Mouse (Mus musculus) cerebellum, adult 18-20 months (tissue): ENCODE data around the gene Cstad.

Experiments
- DNase-seq, 2 experiments: peaks; one replicate each; pipeline ENCODE4 v3.0.0; 2021

The Cstad gene

DNA sequence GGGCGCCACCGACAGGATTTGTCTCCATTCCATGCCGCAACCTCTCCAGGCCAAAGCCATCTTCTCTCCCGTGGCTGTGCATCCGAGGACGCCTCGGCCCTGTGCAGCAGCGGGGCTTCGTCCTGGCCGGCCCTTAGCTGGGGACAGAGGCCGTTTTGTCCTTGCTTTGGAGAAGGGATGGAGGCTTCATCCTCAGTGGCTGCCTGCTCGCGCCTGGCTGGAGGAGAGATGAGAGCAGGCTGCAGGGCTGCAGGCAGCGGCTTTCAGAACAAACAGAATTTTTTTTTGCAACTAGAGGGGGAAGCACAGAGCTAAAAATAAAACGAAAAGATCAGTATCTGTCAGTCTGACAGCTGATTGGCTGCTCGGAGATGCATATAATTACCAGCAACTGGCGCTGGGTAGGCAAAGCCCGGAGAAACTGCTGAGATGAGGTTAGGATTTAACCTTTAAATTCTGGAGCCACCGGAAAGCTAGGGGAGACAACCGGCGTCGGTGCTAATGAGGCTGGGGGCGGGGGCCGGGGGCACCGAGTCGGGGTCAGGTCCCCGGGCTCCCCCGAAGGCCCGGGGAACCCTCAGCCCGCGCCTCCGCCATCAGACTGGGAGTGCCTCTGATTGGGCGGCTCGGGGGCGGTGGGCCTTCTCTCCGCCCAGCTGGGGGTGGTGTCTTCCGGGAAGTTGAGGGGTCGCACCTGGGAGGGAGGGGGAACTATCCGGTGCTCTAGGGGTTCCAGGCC, at the start of gene Cstad:
TSS of gene Cstad (plus strand) at position 400 of the 739 bp plus-strand sequence.
- DNase-seq, result peak; percentile 78 to 81

DNA sequence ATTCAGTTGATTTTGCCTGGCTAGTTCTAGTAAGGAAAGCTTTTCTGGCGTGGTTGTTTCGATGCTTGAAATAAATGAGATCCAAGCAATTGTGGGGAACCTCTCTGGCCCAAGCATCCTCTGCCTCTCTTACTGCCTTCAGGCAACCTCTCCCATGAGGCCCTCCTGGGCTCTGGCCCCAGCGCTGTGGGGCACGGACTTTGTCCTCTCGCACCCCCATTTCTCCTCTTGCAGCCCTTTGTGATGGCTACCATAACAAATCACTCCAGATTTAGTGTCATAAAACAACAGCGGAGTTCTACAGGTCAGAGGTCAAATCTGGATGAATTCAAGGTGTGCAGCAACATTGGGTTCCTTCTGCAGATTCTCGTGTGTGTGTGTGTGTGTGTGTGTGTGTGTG, 49.1 kb upstream of the Cstad start:
- DNase-seq, result no peak

DNA sequence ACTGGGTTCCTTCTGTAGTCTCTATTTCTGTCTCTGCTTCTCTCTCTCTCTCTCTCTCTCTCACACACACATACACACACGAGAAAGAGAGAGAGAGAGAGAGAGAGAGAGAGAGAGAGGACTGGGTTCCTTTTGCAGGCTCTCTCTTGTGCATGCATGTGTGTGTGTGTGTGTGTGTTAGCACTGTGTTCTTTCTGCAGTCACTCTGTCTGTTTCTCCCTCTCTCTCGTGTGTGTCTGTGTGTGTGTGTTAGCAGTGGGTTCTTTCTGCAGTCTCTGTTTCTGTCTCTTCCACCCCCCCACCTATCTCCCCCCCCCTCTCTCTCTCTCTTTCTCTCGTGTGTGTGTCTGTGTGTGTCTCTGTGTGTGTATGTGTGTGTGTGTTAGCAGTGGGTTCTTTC, 48.6 kb upstream of the Cstad start:
- DNase-seq, result no peak

- DNase-seq, result no peak
Measured at GRCm38 (mm10) chr2:30547455-30548217, 47.2 kb upstream of the Cstad start.

- no peak for DNase-seq
Measured at GRCm38 (mm10) chr2:30551579-30551978, 43.3 kb upstream of the Cstad start.

DNA sequence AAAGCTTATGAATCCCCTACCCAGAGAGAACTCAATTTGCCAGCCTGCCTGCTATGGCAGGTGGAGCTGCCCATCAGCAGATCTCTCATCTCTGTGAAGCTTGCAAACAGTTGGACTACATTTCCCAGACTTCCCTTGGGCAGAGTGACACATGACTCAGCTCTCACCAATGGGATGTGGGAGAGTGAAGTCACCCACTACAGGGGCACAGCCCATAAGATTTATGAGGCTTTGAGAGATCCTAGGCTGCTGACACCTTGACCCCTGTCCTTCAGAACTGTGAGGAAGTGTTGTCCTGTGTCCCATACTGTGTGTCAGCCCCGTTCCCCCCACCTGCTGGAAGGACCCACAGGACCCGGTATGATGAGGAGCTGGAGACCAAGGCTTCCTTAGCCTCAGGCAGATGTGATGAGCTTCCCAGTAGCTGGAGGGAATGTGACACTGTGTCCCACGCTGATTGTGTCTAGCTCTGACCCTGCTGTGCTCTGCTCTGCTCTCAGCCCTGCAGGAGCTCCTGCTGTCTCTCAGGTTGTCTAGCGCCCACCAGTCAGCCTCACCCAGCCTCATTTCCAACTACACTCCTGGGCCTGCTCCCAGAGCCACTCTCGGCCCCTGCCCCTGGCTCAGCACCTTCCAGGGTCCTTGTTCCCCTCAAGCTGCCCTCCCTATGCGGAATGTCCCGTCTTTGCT, 40.8 kb upstream of the Cstad start:
- DNase-seq, result peak; percentile 68 to 87

- peak in 1 of 2 experiments; percentile 16 for DNase-seq
Measured at GRCm38 (mm10) chr2:30555257-30555656, 39.6 kb upstream of the Cstad start.

GRCm38 (mm10) chr2:30556495-30556894, 38.3 kb upstream of the Cstad start:
- DNase-seq, result no peak

GRCm38 (mm10) chr2:30559552-30559951, 35.3 kb upstream of the Cstad start:
- DNase-seq, result no peak

GRCm38 (mm10) chr2:30562553-30562952, 32.3 kb upstream of the Cstad start:
- no peak for DNase-seq

- DNase-seq, result no peak
Measured at GRCm38 (mm10) chr2:30571647-30572046, 23.2 kb upstream of the Cstad start.

DNA sequence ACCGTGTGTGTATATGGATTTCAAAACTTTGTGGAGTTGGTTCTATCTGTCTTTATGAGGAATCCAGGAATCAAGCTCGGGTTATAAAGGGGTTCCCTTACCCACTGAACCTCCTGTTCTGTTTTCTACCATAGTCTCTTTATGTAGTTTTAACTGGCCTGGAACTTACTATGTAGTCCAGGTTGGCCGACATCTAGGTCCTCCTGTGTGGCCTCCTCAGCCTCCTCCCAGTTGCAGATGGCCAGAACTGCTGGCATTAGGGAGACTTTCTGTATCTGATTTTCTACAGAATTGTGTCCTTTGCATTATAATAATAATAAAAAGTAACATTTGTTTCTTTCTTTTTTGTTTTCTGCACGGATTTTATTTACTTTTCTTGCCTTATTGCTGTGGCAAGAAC, 21.3 kb upstream of the Cstad start:
- no peak for DNase-seq

DNA sequence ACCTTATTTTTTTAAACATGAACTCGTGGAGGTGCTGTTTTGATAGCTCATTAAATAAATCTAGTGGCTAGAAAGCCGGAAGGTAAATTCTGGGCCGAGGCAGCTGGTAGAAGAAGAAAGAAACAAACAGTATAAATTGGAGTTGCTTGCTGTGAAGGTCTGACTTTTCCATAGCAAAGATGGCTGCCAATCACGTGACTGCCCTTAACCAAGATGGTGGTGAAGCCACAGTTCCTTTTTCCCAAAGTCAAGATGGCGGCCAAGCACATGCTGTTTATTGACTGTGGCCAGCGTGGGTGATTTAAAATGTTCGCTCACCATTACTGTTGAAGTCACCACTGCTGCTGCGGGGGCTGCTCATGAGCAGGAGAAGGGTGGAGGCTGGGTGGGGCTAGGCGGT, 17.8 kb upstream of the Cstad start:
- no peak for DNase-seq

- DNase-seq, result no peak
Measured at GRCm38 (mm10) chr2:30578006-30578405, 16.8 kb upstream of the Cstad start.

- DNase-seq, result peak; percentile 36 to 42
Measured at GRCm38 (mm10) chr2:30587161-30587560, 7.7 kb upstream of the Cstad start.

- DNase-seq, result no peak
Measured at GRCm38 (mm10) chr2:30587671-30588070, 7.2 kb upstream of the Cstad start.

GRCm38 (mm10) chr2:30588985-30589511, 5.8 kb upstream of the Cstad start:
- no peak for DNase-seq

DNA sequence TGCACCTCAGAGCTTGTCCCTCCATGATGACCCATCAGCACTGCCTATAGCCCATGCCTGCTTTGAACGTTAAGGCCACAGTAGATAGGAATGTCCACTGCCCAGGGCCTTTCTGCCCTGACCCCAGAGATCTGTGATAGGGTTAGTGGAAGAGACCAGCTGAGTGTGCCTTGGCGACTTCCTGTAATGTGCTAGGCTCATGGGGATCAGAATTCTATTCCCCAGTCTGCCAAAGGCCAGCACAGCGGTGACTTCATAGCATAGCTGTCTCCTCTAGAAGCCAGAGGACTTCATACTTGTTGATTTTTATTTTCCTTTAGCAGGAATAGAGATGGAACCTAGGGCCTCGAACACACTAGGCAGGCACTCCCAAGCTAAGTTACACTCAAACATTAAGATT, 5.1 kb upstream of the Cstad start:
- no peak for DNase-seq

GRCm38 (mm10) chr2:30590909-30591308, 3.9 kb upstream of the Cstad start:
- DNase-seq, result peak; percentile 63 to 78

GRCm38 (mm10) chr2:30592391-30592790, 2.4 kb upstream of the Cstad start:
- DNase-seq, result no peak

GRCm38 (mm10) chr2:30592951-30593350, 1.9 kb upstream of the Cstad start:
- no peak for DNase-seq

- no peak for DNase-seq
Measured at GRCm38 (mm10) chr2:30593636-30594310, 1.1 kb upstream of the Cstad start.

DNA sequence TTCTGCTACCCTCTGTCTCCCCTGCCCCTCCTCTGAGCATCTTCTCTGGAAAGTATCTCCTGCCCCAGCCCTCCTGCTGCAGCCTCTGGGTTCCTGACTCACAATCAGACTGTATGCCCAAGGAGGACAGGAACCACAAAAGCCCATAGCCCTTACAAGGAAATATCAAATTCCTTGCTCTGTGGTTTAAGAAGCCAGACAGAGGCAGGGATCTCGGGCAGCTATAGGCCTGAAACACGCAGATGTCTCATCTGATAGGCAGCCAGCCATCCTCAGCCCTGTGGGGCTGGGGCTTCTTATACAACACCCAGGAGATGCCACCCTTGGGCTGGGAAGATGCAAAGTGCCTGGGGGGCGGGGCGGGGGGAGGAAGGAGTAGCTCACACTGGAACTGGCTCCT, 956 bp downstream of the Cstad start:
- DNase-seq, result no peak
